ENCODE assay signal across 8 mouse cellular contexts in genomic region chr11:108215466-108215865, GRCm38 (mm10).
A peak's percentile ranks its signal among the peaks of the same experiment; 100 is the strongest.
DNase-seq lines count a peak whose midpoint lies in the region; ATAC-seq and TF ChIP-seq lines count a peak whose summit lies in the region.

No protein-coding gene starts in this region.

- TF ChIP-seq POLR2A in embryonic fibroblast, embryonic 13.5 days (IDR thresholded peaks at IDR 0.05; ENCODE audit: low read depth, low read length), result peak; percentile 37; the same call in 1 of the 2 replicates
- TF ChIP-seq POLR2A in lung, adult 2 months (IDR thresholded peaks at IDR 0.05; ENCODE audit: borderline replicate concordance, extremely low read depth, low read depth, low read length), result no peak

- peak; percentile 65 to 82; a peak in 3 of 4 replicates for ATAC-seq in hematopoietic stem cell, adult 5-6 weeks (replicated peaks in 1 of 2; ENCODE audit: insufficient read depth in 1 of 2, low FRiP score in 2 of 2, low TSS enrichment in 1 of 2, low read depth in 1 of 2, poor library complexity in 2 of 2, severe bottlenecking in 2 of 2)
- ATAC-seq in midbrain, embryonic 16.5 days, result no peak

- H3K4me3 ChIP-seq in heart, embryonic 10.5 days, result no peak overlapping the region
- H3K4me3 ChIP-seq in embryonic fibroblast, embryonic 13.5 days (ENCODE audit: insufficient read depth, low read length), result no peak overlapping the region
- H3K4me3 ChIP-seq in lung, adult 2 months (replicated peaks; ENCODE audit: extremely low read depth, low read depth, low read length), result no peak overlapping the region
- H3K4me3 ChIP-seq in midbrain, embryonic 16.5 days (ENCODE audit: low read depth, low read length), result no peak overlapping the region

- no peak overlapping the region for H3K4me2 ChIP-seq in midbrain, embryonic 16.5 days (ENCODE audit: low read length)

- no peaks in the 10 kb centered on the region for H3K9me3 ChIP-seq in heart, embryonic 10.5 days
- H3K9me3 ChIP-seq in midbrain, embryonic 16.5 days (replicated peaks; ENCODE audit: control insufficient read depth, low read length, poor library complexity, severe bottlenecking), result no peaks in the 10 kb centered on the region

- WGBS in heart, embryonic 10.5 days, result 52% methylated on average over 8 of the region's 8 CpGs
- WGBS in lung, adult 2 months, result 45% methylated on average over 8 of the region's 8 CpGs
- 62% methylated on average over 8 of the region's 8 CpGs for WGBS in midbrain, embryonic 16.5 days

- DNase-seq in heart, adult 11 months, result peak; percentile 99
- DNase-seq in heart, embryonic 10.5 days (ENCODE audit: low spot score), result no peak
- peak; percentile 63 for DNase-seq in CD4-positive helper T cell, adult 2 months (ENCODE audit: low read depth, low spot score)
- DNase-seq in lung, adult 2 months, result peak; percentile 53
- DNase-seq in urinary bladder, postnatal 36 days (ENCODE audit: low spot score in 2 of 2), result peak; percentile 58 to 75

- no peak overlapping the region for H3K27ac ChIP-seq in heart, embryonic 10.5 days
- H3K27ac ChIP-seq in embryonic fibroblast, embryonic 13.5 days (ENCODE audit: insufficient read depth, low read length), result peak overlapping the region; percentile 90
- H3K27ac ChIP-seq in midbrain, embryonic 16.5 days (ENCODE audit: low read length), result no peak overlapping the region

- peaks cover 16% of the 10 kb centered on the region for H3K4me1 ChIP-seq in heart, embryonic 10.5 days
- H3K4me1 ChIP-seq in embryonic fibroblast, embryonic 13.5 days (ENCODE audit: control insufficient read depth, insufficient read depth, low read length), result peaks cover 19% of the 10 kb centered on the region
- peaks cover 3% of the 10 kb centered on the region; the same call in 1 of the 2 replicates for H3K4me1 ChIP-seq in lung, adult 2 months (ENCODE audit: control insufficient read depth, insufficient read depth, low read length)
- H3K4me1 ChIP-seq in midbrain, embryonic 16.5 days (ENCODE audit: control insufficient read depth, insufficient read depth, low read length), result peaks cover 10% of the 10 kb centered on the region

- H3K9ac ChIP-seq in midbrain, embryonic 16.5 days (ENCODE audit: low read depth, low read length), result no peak overlapping the region

- H3K27me3 ChIP-seq in heart, embryonic 10.5 days (ENCODE audit: insufficient read depth, poor library complexity, severe bottlenecking), result no peaks in the 10 kb centered on the region
- no peaks in the 10 kb centered on the region for H3K27me3 ChIP-seq in midbrain, embryonic 16.5 days (ENCODE audit: control insufficient read depth, insufficient read depth, low read depth, low read length)

- no peaks in the 10 kb centered on the region for H3K36me3 ChIP-seq in heart, embryonic 10.5 days
- H3K36me3 ChIP-seq in midbrain, embryonic 16.5 days (ENCODE audit: control insufficient read depth, insufficient read depth, low read length), result no peaks in the 10 kb centered on the region

- no peak for TF ChIP-seq CTCF in embryonic fibroblast, embryonic 13.5 days (IDR thresholded peaks at IDR 0.05; ENCODE audit: borderline replicate concordance, insufficient read depth, low read length)
- TF ChIP-seq CTCF in lung, adult 2 months (IDR thresholded peaks at IDR 0.05; ENCODE audit: insufficient read depth, low read length), result no peak
